Mouse (Mus musculus) left cerebral cortex, adult 2 months (tissue): Measurements from ENCODE around the gene Tnmd. TPM values are rescaled to one million over a fixed set of nuclear protein-coding genes. Genes with fewer than 3 reads are reported as not detected.

Source experiments
- DNase-seq, 2 experiments: peaks; one replicate each; pipeline ENCODE4 v3.0.0; 2021 to 2022; ENCODE audit warnings: low spot score in 2 of 2, mixed read lengths in 1 of 2; ENCODE audit errors: extremely low spot score in 1 of 2
- H3K27ac ChIP-seq: fragments of 200-600 bp; 2 replicates; pipeline ENCODE4 v1.8.1; 2022
- H3K4me3 ChIP-seq: fragments of 200-600 bp; 2 replicates; pipeline ENCODE4 v1.8.1; 2022
- CTCF ChIP-seq: fragments of 200-600 bp; IDR thresholded peaks from 2 replicates; pipeline ENCODE4 v1.8.1; 2022; ENCODE audit warnings: antibody characterized with exemption, mild to moderate bottlenecking, moderate library complexity
- intact Hi-C: fragments of 180-260 bp; cut with DNase I; formaldehyde crosslinking; loops from one replicate; pipeline ENCODE4 v1.15.1; 2025
- long read RNA-seq, 2 experiments: library from polyadenylated mRNA; stranded (forward); transcript quantifications; one replicate each; pipeline ENCODE4 v2.0.0; 2021; ENCODE audit warnings: borderline mapping rate in 2 of 2
- total RNA-seq, 2 experiments: library from RNA; stranded (reverse); gene quantifications; 2 replicates each; pipeline ENCODE4 v1.2.3; 2021

The Tnmd gene
- total RNA-seq = under 1 TPM in 1 of 2 experiments, not detected in 1; 0.43 TPM
- long read RNA-seq, experiment 1 = 0 reads
- long read RNA-seq, experiment 2 = 0 reads

- no peak within 1 kb of the TSS for H3K4me3 ChIP-seq
- no peak for DNase-seq
- TF ChIP-seq CTCF = no peak
- no peak within 1 kb of the TSS for H3K27ac ChIP-seq
- intact Hi-C loops = no loop called here
These were observed at the start of gene Tnmd for GRCm38 (mm10) chrX:133850680-133851079. Gene Tnmd (plus strand): TSS chrX:133850980.

DNA sequence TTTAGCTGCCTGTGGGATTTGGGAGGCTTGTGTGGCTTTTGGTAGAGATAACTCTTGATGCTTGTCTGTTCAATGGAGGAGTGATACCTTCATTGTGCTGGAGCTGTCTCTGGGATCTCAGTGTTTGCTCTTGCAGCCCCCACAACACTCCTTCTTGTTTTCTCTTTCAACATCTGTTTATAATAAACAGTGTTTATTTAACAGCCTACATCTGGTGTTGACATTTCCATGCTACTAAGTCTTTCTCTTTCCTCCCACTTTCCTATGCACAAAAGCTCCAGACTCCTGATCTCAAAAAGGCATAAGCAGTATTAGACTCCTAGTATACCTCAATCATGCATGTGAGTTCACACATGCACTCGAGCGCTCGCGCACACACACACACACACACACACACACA lies 2.9 kb downstream of the Tnmd start:
- no peak for DNase-seq
- no peak for TF ChIP-seq CTCF
- H3K4me3 ChIP-seq = no peak overlapping the region
- H3K27ac ChIP-seq = no peak overlapping the region
- intact Hi-C loops = no loop called here

DNA sequence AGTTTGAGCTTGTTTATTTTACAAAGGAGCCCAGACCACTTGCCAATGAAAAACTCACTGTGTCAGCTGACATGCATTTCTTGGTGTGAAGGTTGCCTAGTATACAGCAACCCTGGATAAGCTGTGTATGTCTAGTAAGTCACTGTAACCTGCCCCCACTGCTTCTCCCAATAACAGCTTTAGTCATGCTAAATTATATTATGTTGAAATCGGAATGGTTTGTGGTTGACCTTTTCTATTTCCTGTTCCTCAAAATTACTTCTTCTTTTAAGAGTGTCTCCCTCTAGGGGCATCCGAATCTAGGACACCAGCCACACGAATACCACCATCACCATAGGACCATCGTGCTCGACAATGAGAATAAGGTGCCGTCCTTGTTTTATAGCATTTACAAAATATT lies 19.0 kb downstream of the Tnmd start:
- no peak for DNase-seq
- no peak for TF ChIP-seq CTCF
- intact Hi-C loops = no loop called here
- no peak overlapping the region for H3K4me3 ChIP-seq
- no peak overlapping the region for H3K27ac ChIP-seq

- Histone ChIP-seq H3K4me3 (no peak overlapping the region), H3K27ac (no peak overlapping the region)
- TF ChIP-seq CTCF = no peak
- intact Hi-C loops = no loop called here
- DNase-seq = no peak
These were observed 36.5 kb downstream of the Tnmd start for GRCm38 (mm10) chrX:133887308-133887707.

GRCm38 (mm10) chrX:133888111-133888510 lies 37.3 kb downstream of the Tnmd start:
- no peak for DNase-seq
- Histone ChIP-seq H3K4me3 (no peak overlapping the region), H3K27ac (no peak overlapping the region)
- intact Hi-C loops = no loop called here
- no peak for TF ChIP-seq CTCF

- peak; percentile 75 to 81 for DNase-seq
- intact Hi-C loops = loop anchor here (5.0 kb wide), 1 partner anchor 111 kb away; no protein-coding TSS in a partner anchor
- Histone ChIP-seq H3K4me3 (peak within 1 kb of the TSS; percentile 55), H3K27ac (no peak within 1 kb of the TSS)
- peak; percentile 52 for TF ChIP-seq CTCF
These were observed 47.3 kb downstream of the Tnmd start, which contains the start of gene Tspan6 for GRCm38 (mm10) chrX:133898014-133898542. Gene Tspan6 (minus strand): TSS chrX:133898429.

- DNase-seq = no peak
- H3K4me3 ChIP-seq = no peak within 1 kb of the TSS
- TF ChIP-seq CTCF = no peak
- intact Hi-C loops = no loop called here
- H3K27ac ChIP-seq = no peak within 1 kb of the TSS
These were observed 57.5 kb downstream of the Tnmd start, which contains the start of gene Srpx2 for GRCm38 (mm10) chrX:133908261-133908660. Gene Srpx2 (plus strand): TSS chrX:133908426.

DNA sequence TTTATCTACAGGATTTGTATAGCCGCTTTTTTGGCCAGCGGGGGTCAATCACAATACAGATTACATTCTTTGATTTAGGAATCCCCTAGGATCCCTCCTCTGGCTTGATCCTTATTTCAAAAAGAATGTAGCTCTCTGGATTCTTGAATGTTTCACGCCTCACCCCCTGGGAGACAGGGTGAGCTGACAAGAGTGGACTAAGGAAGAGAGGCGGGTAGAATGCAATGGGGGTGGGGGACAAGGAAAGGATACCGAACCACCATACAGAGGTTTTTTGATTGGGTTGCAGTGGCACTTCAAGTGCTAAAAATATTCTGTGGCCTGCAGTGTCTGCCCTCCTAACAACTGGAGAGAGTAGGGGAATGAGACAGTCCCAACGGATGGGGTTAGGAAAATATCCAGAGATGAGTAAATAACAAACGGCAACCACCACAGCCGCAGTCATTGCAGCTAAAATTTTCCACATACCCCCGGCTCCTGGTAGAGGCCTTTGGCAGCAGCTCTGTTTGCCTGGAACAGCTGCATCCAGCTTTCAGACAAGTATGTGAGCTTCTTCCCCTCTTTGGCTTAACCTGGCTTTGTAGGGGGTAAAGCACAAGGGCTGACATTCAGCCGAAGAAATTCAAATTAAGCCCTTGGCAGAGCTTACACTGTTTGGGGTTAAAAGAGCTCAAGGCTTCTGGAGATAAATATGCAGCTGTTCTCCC lies 60.8 kb downstream of the Tnmd start:
- Histone ChIP-seq H3K27ac (no peak overlapping the region), H3K4me3 (no peak overlapping the region)
- DNase-seq = no peak
- no peak for TF ChIP-seq CTCF
- intact Hi-C loops = no loop called here

- intact Hi-C loops = no loop called here
- no peak overlapping the region for H3K27ac ChIP-seq
These were observed 62.2 kb downstream of the Tnmd start for GRCm38 (mm10) chrX:133913006-133913405.

DNA sequence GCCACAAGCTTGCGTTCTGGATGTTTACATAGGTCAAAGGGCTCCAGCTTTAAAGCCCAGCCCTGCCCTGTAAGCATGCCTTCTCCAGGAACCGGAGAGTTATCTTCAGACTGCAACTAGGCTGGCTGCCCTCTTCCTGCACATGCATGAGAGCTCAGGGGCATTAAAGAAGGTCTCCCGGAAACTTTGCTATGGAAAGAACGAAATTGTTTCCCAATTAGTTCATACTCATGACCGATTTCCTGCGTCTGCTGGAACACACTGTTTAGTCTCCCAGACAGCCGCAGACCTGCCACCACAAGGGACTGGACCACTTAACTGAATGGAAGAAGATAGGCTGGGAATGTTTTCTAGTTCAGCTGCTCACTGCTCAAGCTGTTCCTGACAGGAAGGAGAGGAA lies 63.4 kb downstream of the Tnmd start:
- Histone ChIP-seq H3K27ac (no peak overlapping the region), H3K4me3 (no peak overlapping the region)
- no peak for TF ChIP-seq CTCF
- intact Hi-C loops = no loop called here
- no peak for DNase-seq

More at GRCm38 (mm10) chrX:133913006-133913405, 62.2 kb downstream of the Tnmd start:
- no peak for DNase-seq
- no peak overlapping the region for H3K4me3 ChIP-seq
- no peak for TF ChIP-seq CTCF

Other genes with a start within 250 kb of the Tnmd start
- gene Pcdh19, start 162.0 kb upstream of the Tnmd start, total RNA-seq = 10 to 100 TPM; 38.8 to 39.7 TPM
- 10 to 100 TPM; 12.6 to 16.5 TPM for gene Tspan6, start 47.4 kb downstream of the Tnmd start, total RNA-seq
- 1 to 10 TPM; 1.0 to 1.2 TPM for gene Srpx2, start 57.4 kb downstream of the Tnmd start, total RNA-seq
- under 1 TPM; 0.52 to 0.84 TPM for gene Sytl4, start 130.8 kb downstream of the Tnmd start, total RNA-seq
- gene Cstf2, start 208.2 kb downstream of the Tnmd start, total RNA-seq = 100 to 1,000 TPM; 128 to 134 TPM